Mouse (Mus musculus) ES-E14 (cell line): ENCODE results near the gene Srebf1.

ENCODE experiments used
- MAFK ChIP-seq: IDR thresholded peaks from 2 replicates; pipeline ENCODE4 v1.6.1; 2014; ENCODE audit warnings: mild to moderate bottlenecking, low read depth, low read length, inconsistent platforms; ENCODE audit not compliant: insufficient read depth
- ZC3H11A ChIP-seq: IDR thresholded peaks from 2 replicates; pipeline ENCODE4 v1.6.1; 2012; ENCODE audit warnings: low read depth, mild to moderate bottlenecking, inconsistent platforms, low read length, borderline replicate concordance
- ZNF384 ChIP-seq: IDR thresholded peaks from 2 replicates; pipeline ENCODE4 v1.6.1; 2012; ENCODE audit warnings: low read depth, low read length, inconsistent platforms

DNA sequence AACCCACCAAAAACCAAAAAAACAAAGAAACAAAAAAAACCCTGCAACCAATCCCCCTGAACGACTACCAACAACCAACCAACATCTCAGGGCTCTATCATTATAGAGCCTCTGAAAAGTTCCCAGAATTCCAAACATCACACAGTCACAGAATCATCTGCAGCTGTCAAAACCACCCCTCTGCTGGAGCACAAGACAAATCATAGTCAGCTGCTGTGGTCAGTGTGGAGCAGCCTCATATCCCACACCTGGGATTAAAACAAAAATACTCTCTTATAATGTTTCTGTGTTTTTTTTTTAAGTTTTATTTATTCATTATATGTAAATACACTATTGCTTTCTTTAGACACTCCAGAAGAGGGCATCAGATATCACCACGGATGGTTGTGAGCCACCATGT, 27.5 kb upstream of the Srebf1 start:
- no peak for TF ChIP-seq ZC3H11A
- no peak for TF ChIP-seq ZNF384
- no peak for TF ChIP-seq MAFK
